Mouse (Mus musculus): Measurements from ENCODE around the gene Plxnc1. TPM values are rescaled to one million over a fixed set of nuclear protein-coding genes. Genes with fewer than 3 reads are reported as not detected.

Gene Plxnc1
- total and polyA plus RNA-seq, 3 experiments = 27.6 to 34.4 (median 33.0) TPM

DNA sequence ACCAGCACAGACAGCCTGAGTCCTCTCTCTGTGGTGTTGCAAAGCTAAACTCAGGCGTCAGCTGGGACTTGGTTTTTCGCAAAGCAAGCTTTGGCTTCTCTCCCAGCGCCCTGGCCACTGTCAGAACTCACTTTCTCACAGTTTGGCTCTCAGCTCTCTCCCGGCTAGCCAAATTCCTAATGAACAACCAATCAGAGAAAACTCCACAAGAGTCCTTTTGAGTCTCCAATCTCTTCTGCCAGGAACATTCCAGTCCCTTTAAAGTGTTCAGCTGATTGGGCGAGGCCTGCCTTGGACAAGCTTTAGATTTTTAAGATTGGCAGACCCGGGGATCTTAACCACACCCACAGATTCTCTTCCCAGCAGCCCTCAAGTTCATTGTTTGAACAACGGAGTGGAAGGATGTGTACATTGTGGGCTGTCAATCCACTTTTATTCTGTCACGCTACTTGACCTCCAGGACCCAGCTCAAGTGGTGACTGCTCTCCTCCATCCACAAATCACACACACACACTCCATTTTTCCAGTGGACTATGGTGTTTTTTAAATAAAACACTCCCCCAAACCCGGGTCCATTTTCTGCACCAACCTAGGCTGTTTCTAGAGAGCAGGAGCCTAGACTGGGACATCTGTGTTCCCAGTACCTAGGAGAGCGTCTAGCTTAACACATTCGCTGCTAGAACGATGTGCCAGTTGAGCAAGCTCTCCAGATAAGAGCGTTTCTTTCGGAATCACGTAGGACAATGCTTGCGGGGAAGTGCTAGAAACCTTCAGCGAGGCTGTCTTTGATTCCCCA lies 46.3 kb upstream of the Plxnc1 start:
- Histone ChIP-seq H3K4me3 (replicated peaks in 1 of 3; ENCODE audit: low read depth in 2 of 3, low read length in 2 of 3, poor library complexity in 1 of 3) (no peak overlapping the region), H3K79me2 (replicated peaks; ENCODE audit: control insufficient read depth, extremely low read depth, insufficient read depth, poor library complexity, severe bottlenecking) (no peaks in the 10 kb centered on the region), H3K27ac (ENCODE audit: insufficient read depth, low read depth) (no peak overlapping the region), H3K9me3 (replicated peaks; ENCODE audit: low read length) (no peaks in the 10 kb centered on the region), H3K27me3 (replicated peaks) (no peaks in the 10 kb centered on the region), H3K4me2 (ENCODE audit: insufficient read depth, low read depth, poor library complexity, severe bottlenecking) (no peak overlapping the region), H3K4me1 (ENCODE audit: control insufficient read depth in 1 of 2, insufficient read depth in 2 of 2) (peaks cover 4 to 10% of the 10 kb centered on the region in 2 experiments), H3K9ac (ENCODE audit: insufficient read depth, low read depth) (no peak overlapping the region), H3K36me3 (replicated peaks in 1 of 2; ENCODE audit: control insufficient read depth in 1 of 2, insufficient read depth in 1 of 2, low read length in 1 of 2) (no peaks in the 10 kb centered on the region)
- in situ Hi-C loops (cut with MboI; ENCODE audit: low pct_ligation_motif_present, low pct_unique_long_range_greater_than_20kb, low sequenced_read_pairs) = loop anchor here (5.0 to 25.0 kb wide), 4 partner anchors 101 to 896 kb away; partner anchors contain the start of gene Socs2
- no peak for TF ChIP-seq MAFK (IDR thresholded peaks at IDR 0.05; ENCODE audit: insufficient replicate concordance, low read length)
- TF ChIP-seq E2F4 (IDR thresholded peaks at IDR 0.05; ENCODE audit: insufficient replicate concordance, low read depth, low read length) = no peak
- TF ChIP-seq TBP (conservative IDR thresholded peaks at IDR 0.05; ENCODE audit: low read depth, low read length) = no peak
- no peak for TF ChIP-seq JUND (conservative IDR thresholded peaks at IDR 0.05; ENCODE audit: low read depth, low read length)
- TF ChIP-seq USF1 (IDR thresholded peaks at IDR 0.05; ENCODE audit: low read depth, low read length) = no peak
- no peak for TF ChIP-seq EP300 (IDR thresholded peaks at IDR 0.05; ENCODE audit: low read length)
- dilution Hi-C loops (cut with MboI; ENCODE audit: extremely low pct_ligation_motif_present, extremely low pct_unique_long_range_greater_than_20kb, low sequenced_read_pairs) = no loop called here
- no peak for DNase-seq (ENCODE audit: extremely low read depth)

DNA sequence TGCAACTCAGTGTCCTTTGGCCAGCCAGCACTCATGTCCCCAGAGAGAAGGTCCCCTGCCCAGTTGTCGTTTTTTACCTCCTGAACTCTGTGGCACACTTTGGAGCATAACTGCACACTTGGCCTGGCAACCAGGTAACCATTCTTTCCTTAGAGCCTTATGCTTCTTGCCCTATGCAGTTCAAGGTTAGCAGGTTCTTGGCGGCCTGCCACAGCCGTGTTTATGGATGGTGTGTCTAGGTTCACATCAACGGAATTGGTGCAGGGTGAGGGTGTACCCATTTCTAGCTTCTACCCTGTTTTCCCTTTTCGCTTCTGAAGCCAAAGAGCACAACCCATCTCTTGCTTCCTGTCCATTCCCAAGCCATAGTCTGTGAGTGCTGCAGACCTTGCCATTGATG lies 44.7 kb upstream of the Plxnc1 start:
- H3K4me1 ChIP-seq (ENCODE audit: control insufficient read depth in 1 of 2, insufficient read depth in 2 of 2) = peaks cover 4 to 10% of the 10 kb centered on the region in 2 experiments
- no peak for DNase-seq (ENCODE audit: extremely low read depth)
- dilution Hi-C loops (cut with MboI; ENCODE audit: extremely low pct_ligation_motif_present, extremely low pct_unique_long_range_greater_than_20kb, low sequenced_read_pairs) (no loop called here), in situ Hi-C loops (cut with MboI; ENCODE audit: low pct_ligation_motif_present, low pct_unique_long_range_greater_than_20kb, low sequenced_read_pairs) (loop anchor here (25.0 kb wide), 1 partner anchor 898 kb away; no protein-coding TSS in a partner anchor)
- no peaks in the 10 kb centered on the region for H3K36me3 ChIP-seq (replicated peaks in 1 of 2; ENCODE audit: control insufficient read depth in 1 of 2, insufficient read depth in 1 of 2, low read length in 1 of 2)
- no peak overlapping the region for H3K27ac ChIP-seq (ENCODE audit: insufficient read depth, low read depth)
- H3K4me2 ChIP-seq (ENCODE audit: insufficient read depth, low read depth, poor library complexity, severe bottlenecking) = no peak overlapping the region
- no peak for TF ChIP-seq CHD1 (IDR thresholded peaks at IDR 0.05; ENCODE audit: low read depth, low read length)
- no peak for TF ChIP-seq EP300 (IDR thresholded peaks at IDR 0.05; ENCODE audit: low read length)
- TF ChIP-seq HCFC1 (IDR thresholded peaks at IDR 0.05; ENCODE audit: low read depth, low read length) = no peak
- TF ChIP-seq KAT2A (IDR thresholded peaks at IDR 0.05; ENCODE audit: insufficient replicate concordance, low read length) = no peak
- TF ChIP-seq SIN3A (IDR thresholded peaks at IDR 0.05; ENCODE audit: low read length) = no peak
- no peak for TF ChIP-seq RCOR1 (conservative IDR thresholded peaks at IDR 0.05; ENCODE audit: low read depth, low read length)
- no peak for TF ChIP-seq SMC3 (IDR thresholded peaks at IDR 0.05; ENCODE audit: low read depth, low read length)
- H3K27me3 ChIP-seq (replicated peaks) = no peaks in the 10 kb centered on the region
- no peak overlapping the region for H3K9ac ChIP-seq (ENCODE audit: insufficient read depth, low read depth)
- H3K4me3 ChIP-seq (replicated peaks in 1 of 3; ENCODE audit: low read depth in 2 of 3, low read length in 2 of 3, poor library complexity in 1 of 3) = no peak overlapping the region
- H3K79me2 ChIP-seq (replicated peaks; ENCODE audit: control insufficient read depth, extremely low read depth, insufficient read depth, poor library complexity, severe bottlenecking) = no peaks in the 10 kb centered on the region
- peaks cover 6% of the 10 kb centered on the region for H3K9me3 ChIP-seq (replicated peaks; ENCODE audit: low read length)

DNA sequence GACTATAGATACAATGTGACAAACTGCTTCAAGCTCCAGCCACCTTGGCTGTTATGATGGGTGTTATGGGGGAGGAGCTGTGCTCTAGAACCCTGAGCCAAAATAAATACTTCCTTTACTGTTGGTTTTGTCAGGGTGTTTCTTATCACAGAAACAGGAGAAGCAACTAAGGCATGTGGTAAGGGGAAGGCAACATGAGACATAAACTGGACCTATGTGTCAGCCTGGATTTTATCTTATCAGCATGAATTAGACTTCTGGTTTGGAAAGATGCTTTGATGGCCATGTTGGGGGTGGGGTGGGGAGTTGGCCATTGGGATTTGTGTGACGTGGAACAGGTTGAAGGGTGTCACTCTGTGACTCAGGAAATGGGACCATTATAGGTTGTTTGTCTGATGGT lies 40.5 kb upstream of the Plxnc1 start:
- H3K27me3 ChIP-seq (replicated peaks) = no peaks in the 10 kb centered on the region
- no peaks in the 10 kb centered on the region for H3K79me2 ChIP-seq (replicated peaks; ENCODE audit: control insufficient read depth, extremely low read depth, insufficient read depth, poor library complexity, severe bottlenecking)
- H3K4me2 ChIP-seq (ENCODE audit: insufficient read depth, low read depth, poor library complexity, severe bottlenecking) = no peak overlapping the region
- no peak overlapping the region for H3K9ac ChIP-seq (ENCODE audit: insufficient read depth, low read depth)
- dilution Hi-C loops (cut with MboI; ENCODE audit: extremely low pct_ligation_motif_present, extremely low pct_unique_long_range_greater_than_20kb, low sequenced_read_pairs) (no loop called here), in situ Hi-C loops (cut with MboI; ENCODE audit: low pct_ligation_motif_present, low pct_unique_long_range_greater_than_20kb, low sequenced_read_pairs) (loop anchor here (25.0 kb wide), 1 partner anchor 902 kb away; no protein-coding TSS in a partner anchor)
- peaks cover 20% of the 10 kb centered on the region for H3K9me3 ChIP-seq (replicated peaks; ENCODE audit: low read length)
- no peak overlapping the region for H3K27ac ChIP-seq (ENCODE audit: insufficient read depth, low read depth)
- H3K4me1 ChIP-seq (ENCODE audit: control insufficient read depth in 1 of 2, insufficient read depth in 2 of 2) = no peaks in the 10 kb centered on the region
- TF ChIP-seq MEF2A (IDR thresholded peaks at IDR 0.05; ENCODE audit: borderline replicate concordance, low read depth, low read length) (no peak), POLR2A (IDR thresholded peaks at IDR 0.05; ENCODE audit: low read depth, low read length) (no peak), POLR2AphosphoS2 (IDR thresholded peaks at IDR 0.05; ENCODE audit: low read depth, low read length) (no peak), ZMIZ1 (IDR thresholded peaks at IDR 0.05; ENCODE audit: low read depth, low read length) (no peak), MAX (IDR thresholded peaks at IDR 0.05; ENCODE audit: low read length) (no peak), RCOR1 (conservative IDR thresholded peaks at IDR 0.05; ENCODE audit: low read depth, low read length) (no peak), JUN (IDR thresholded peaks at IDR 0.05; ENCODE audit: insufficient read depth, low read depth, low read length) (no peak), HCFC1 (IDR thresholded peaks at IDR 0.05; ENCODE audit: low read depth, low read length) (no peak), NELFE (IDR thresholded peaks at IDR 0.05; ENCODE audit: low read depth, low read length) (no peak), JUND (conservative IDR thresholded peaks at IDR 0.05; ENCODE audit: low read depth, low read length) (no peak), KAT2A (IDR thresholded peaks at IDR 0.05; ENCODE audit: insufficient replicate concordance, low read length) (no peak), CHD2 (IDR thresholded peaks at IDR 0.05; ENCODE audit: low read length) (no peak), ETS1 (conservative IDR thresholded peaks at IDR 0.05; ENCODE audit: low read depth, low read length) (no peak), USF2 (conservative IDR thresholded peaks at IDR 0.05; ENCODE audit: low read depth, low read length) (no peak), ZC3H11A (IDR thresholded peaks at IDR 0.05; ENCODE audit: low read depth, low read length) (no peak), MAZ (IDR thresholded peaks at IDR 0.05; ENCODE audit: low read depth, low read length) (no peak)
- H3K36me3 ChIP-seq (replicated peaks in 1 of 2; ENCODE audit: control insufficient read depth in 1 of 2, insufficient read depth in 1 of 2, low read length in 1 of 2) = no peaks in the 10 kb centered on the region
- no peak overlapping the region for H3K4me3 ChIP-seq (replicated peaks in 1 of 3; ENCODE audit: low read depth in 2 of 3, low read length in 2 of 3, poor library complexity in 1 of 3)
- DNase-seq (ENCODE audit: extremely low read depth) = no peak

All from CH12.LX (cell line).